Mouse (Mus musculus) lung, adult 2 months (tissue): ENCODE data around the gene Tex11. TPM values are rescaled to one million over a fixed set of nuclear protein-coding genes. Genes with fewer than 3 reads are reported as not detected.

ENCODE experiments used
- DNase-seq: peaks from one replicate; pipeline ENCODE4 v3.0.0; 2022
- H3K4me1 ChIP-seq: fragments of 200-500 bp; 2 replicates; pipeline ENCODE4 v1.6.1; 2011; ENCODE audit warnings: low read length; ENCODE audit not compliant: control insufficient read depth, insufficient read depth
- H3K4me3 ChIP-seq: fragments of 200-500 bp; replicated peaks from 2 replicates; pipeline ENCODE3; 2011; ENCODE audit warnings: low read depth, mild to moderate bottlenecking, control low read depth, low read length; ENCODE audit errors: extremely low read depth
- CTCF ChIP-seq: fragments of 200-500 bp; IDR thresholded peaks from 2 replicates; pipeline ENCODE4 v1.5.1; 2011; ENCODE audit warnings: mild to moderate bottlenecking, low read length, control low read depth; ENCODE audit not compliant: insufficient read depth
- POLR2A ChIP-seq: fragments of 200-500 bp; IDR thresholded peaks from 2 replicates; pipeline ENCODE4 v1.6.1; 2011; ENCODE audit warnings: low read depth, mild to moderate bottlenecking, control low read depth, low read length, borderline replicate concordance; ENCODE audit errors: extremely low read depth
- WGBS: fragments of 180-500 bp; shearing (Covaris S2); methylation state at CpG from one replicate; pipeline ENCODE4 v1.1.7; 2018; 5-methylcytosine and 5-hydroxymethylcytosine counted together
- polyA plus RNA-seq: library from polyadenylated mRNA; depleted of rRNA; stranded (reverse); fragments of >200 nt; gene quantifications from 2 replicates; pipeline ENCODE4 v1.2.3, GENCODE M21; 2012

Gene Tex11
- polyA plus RNA-seq, 1 experiment, result 0.12 TPM

DNA sequence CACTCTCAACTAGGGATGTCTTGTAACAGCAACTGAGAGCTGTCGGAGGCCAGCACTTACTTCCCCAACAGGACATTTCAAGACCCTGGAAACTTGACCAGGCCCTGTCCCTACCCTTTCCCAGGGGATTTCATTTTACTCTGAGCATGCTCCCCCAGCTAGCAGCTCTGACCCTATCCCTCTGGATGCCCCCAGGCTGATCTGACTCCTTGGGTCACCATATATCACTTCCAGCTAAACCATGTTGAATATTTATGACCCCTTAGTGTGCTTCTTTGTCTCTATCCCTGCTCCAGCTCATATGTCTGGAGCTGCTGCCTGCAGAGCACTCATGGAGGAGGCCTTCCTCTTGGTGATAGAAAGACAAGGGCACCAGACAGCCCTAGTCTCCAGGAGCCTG, 238.3 kb downstream of the Tex11 start:
- no peak for DNase-seq
- TF ChIP-seq POLR2A (no peak), CTCF (no peak)
- Histone ChIP-seq H3K4me3 (no peak overlapping the region), H3K4me1 (no peaks in the 10 kb centered on the region)
- WGBS, result 96% methylated on average over 1 of the region's 1 CpGs

DNA sequence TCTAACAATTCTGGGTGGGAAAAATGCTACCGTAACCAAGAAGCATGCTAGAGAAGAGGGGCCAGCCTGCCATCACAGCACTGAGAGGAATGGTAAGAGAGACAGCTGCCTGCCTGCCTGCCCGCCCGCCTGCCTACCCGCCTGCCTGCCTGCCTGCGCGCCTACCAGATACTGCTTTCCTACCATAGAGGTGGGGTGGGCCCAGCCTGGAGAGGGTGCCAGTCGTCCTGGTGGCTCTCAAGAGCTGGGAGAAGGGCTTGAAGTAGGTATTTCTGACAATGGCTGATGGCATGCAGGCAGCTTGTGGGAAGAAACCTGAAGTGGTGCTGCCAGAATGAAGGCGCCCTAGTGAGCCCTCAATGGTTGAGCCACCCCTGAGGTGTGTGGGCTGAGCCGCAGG, 240.8 kb downstream of the Tex11 start:
- DNase-seq, result no peak
- TF ChIP-seq POLR2A (no peak), CTCF (no peak)
- WGBS, result 76% methylated on average over 9 of the region's 9 CpGs

DNA sequence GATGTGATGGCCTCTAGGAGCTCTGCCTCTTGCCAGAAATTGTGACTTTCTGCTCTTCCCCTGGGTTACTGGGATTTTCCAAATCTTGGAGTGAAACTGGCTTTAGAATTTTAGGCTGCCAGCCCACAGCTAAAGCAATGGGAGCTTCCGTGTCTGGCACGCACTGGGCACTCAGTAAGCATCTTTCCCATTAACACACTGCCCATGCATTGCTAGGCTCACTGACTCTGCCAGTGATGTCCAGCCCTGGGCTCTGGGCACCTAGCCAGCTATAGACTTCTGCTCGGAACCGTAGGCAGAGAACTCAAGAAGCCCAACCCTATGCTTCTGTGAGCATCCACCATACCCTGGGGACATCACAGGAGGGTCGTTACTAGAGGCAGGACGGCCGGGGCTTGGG, 243.7 kb downstream of the Tex11 start:
- no peak for TF ChIP-seq CTCF
- no peak for TF ChIP-seq POLR2A
- 80% methylated on average over 7 of the region's 7 CpGs for WGBS
- Histone ChIP-seq H3K4me1 (peaks cover 2% of the 10 kb centered on the region), H3K4me3 (no peak overlapping the region)
- DNase-seq, result no peak

More for the DNA sequence above, 240.8 kb downstream of the Tex11 start:
- Histone ChIP-seq H3K4me3 (no peak overlapping the region), H3K4me1 (no peaks in the 10 kb centered on the region)

DNA sequence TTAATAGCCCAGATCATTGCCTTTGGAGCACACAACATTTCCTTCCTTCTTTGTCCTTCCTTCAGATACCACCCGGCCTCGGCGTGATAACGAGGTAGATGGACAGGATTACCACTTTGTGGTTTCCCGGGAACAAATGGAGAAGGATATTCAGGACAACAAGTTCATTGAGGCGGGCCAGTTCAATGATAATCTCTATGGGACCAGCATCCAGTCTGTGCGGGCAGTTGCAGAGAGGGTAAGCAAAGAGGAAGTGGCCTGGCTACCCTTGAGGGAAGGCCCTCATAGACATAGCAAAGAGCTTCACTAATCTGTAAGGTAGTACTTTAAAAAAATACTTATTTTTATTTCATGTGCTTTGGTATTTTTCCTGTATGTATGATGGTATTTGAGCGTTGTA, 245.3 kb downstream of the Tex11 start:
- WGBS, result 82% methylated on average over 8 of the region's 8 CpGs
- DNase-seq, result no peak
- Histone ChIP-seq H3K4me1 (peaks cover 3% of the 10 kb centered on the region), H3K4me3 (no peak overlapping the region)
- TF ChIP-seq CTCF, result no peak
- TF ChIP-seq POLR2A, result no peak

DNA sequence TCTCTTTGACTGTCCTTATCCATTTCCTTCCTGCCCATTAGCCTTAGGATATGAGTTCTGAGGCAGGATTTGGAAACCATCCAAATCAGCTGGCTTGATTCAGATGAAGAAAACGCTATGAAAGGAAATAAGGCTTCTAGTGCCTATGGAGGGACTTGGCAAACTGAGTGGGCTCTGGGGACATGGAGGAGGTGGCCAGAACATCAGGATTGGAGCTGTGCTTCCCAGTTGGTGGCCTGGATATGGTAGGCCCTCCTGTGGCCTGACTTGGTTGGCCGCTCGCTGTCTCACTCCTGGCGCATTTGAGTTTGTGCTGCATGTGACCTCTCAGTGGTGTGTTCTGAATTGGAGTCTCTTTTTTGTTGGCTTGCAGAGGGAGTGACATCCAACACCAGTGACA, 248.3 kb downstream of the Tex11 start:
- 75% methylated on average over 4 of the region's 4 CpGs for WGBS
- Histone ChIP-seq H3K4me1 (peaks cover 3% of the 10 kb centered on the region), H3K4me3 (no peak overlapping the region)
- TF ChIP-seq CTCF, result no peak
- no peak for TF ChIP-seq POLR2A
- no peak for DNase-seq

DNA sequence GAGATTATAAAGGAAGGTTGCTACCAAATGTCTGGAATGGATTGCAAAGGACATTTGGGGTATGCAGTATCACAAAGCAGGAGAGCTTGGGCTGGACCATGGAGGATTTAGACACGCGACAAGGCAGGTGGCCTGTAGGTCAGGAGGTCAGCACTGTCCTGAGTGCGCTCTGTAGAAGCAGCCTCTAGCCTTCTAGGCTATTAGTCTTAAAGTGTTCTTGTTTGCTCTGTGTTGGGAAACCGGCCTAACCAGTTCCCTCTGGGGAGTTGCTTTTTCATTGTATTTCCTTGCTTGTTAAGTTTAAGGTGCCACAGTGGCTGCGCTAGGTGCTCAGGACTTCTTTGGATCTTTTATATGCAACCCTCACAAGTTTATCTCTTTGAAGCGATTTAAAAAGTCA, 257.4 kb downstream of the Tex11 start:
- no peak overlapping the region for H3K4me3 ChIP-seq
- WGBS, result 64% methylated on average over 6 of the region's 6 CpGs
- TF ChIP-seq POLR2A (no peak), CTCF (no peak)
- peak; percentile 19 for DNase-seq
- peaks cover 2% of the 10 kb centered on the region; the same call in 1 of the 2 replicates for H3K4me1 ChIP-seq

DNA sequence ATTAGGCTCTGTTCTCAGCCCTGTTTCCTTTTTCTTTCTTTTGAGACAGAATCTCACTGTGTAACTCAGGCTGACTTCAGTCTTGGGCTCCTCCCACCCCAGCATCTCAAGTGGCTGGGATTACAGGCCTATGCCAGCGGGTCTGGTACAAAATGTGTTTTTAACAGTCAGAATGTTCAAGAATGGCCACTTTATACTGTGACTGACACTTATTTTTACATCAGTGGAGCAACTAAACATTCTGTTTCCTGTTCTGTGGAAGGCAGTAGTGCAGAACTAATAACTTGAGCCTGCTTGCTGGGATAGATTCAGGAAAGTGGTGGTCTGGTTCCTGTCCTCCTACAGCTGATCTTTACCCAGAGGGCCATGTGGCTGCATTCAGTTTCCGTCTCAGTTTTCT, 258.8 kb downstream of the Tex11 start:
- Histone ChIP-seq H3K4me3 (no peak overlapping the region), H3K4me1 (peaks cover 2% of the 10 kb centered on the region; the same call in 1 of the 2 replicates)
- TF ChIP-seq CTCF (no peak), POLR2A (no peak)
- WGBS, result 58% methylated on average over 2 of the region's 2 CpGs
- no peak for DNase-seq

DNA sequence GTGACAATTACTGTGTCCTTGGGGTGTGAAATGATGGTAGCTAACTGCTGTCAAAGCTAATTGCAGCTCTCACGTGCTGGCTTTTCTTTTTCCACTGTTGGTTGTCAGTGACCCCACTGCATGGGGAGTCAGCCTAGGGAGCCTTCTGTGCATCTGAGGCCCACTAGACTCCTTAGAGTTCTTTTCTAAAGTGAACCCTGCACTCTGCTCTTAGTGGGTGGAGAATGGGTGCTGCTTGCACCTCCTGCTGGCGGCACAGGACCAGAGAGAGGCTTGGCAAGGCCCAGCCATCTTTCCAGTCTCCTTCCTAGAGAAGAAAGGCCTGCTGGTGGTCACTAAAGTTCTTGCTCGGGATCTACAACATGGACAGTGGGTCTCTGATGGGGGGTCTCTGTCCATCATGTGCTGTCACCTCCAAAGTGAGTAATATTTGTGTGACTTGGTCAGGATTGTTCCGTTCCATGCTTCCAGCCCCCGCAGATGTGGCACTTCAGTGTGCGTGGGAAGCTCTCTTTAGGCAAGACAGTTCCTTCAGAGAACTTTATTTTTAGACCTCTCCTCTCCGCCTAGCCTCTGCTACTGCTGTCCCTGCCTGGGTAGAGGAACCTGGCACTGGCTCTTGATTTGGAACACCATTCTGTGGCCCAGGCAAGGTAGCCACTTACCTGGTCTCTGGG, 261.5 kb downstream of the Tex11 start:
- H3K4me3 ChIP-seq, result no peak overlapping the region
- no peak for TF ChIP-seq CTCF
- TF ChIP-seq POLR2A, result no peak
- no peak for DNase-seq
- no peaks in the 10 kb centered on the region; the same call in 1 of the 2 replicates for H3K4me1 ChIP-seq
- WGBS, result 80% methylated on average over 7 of the region's 7 CpGs

DNA sequence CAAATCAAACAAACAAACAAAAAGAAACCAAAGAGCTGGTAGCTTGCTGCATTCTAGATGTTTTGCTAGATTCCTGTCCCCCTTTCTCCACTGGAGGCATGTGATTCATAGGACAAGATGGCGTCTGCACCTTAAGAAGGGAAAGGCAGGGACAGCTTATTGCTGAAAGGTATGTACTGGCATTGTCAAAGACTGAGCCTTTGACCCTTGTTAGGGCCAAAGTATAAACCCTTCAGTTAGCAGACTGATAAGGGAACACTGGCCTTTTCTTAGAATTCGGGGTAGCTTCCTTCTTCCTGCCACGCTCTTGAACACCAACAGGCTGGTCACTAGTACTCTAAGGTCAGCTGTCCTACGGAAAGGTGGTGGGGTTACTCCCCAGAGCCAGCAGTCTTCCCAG, 262.1 kb downstream of the Tex11 start:
- Histone ChIP-seq H3K4me1 (no peaks in the 10 kb centered on the region; the same call in 1 of the 2 replicates), H3K4me3 (no peak overlapping the region)
- TF ChIP-seq POLR2A (no peak), CTCF (no peak)
- DNase-seq, result no peak
- 77% methylated on average over 4 of the region's 4 CpGs for WGBS

DNA sequence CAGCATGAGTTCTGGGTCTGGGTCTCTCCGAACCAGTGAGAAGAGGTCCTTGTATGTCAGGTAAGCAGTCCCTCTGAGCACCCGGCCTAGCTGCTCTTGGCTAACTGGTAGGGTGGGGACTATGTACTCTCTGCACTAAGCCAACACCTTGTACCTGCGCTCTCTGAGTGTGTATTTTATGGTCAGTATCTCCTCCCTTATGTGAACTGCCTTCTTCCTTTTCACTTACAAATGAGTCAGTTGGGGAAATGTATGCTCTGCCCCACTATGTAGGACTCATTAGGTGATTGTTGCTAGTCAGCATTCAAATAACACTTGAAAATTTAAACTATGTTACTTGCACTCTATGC, 262.8 kb downstream of the Tex11 start:
- TF ChIP-seq POLR2A, result no peak
- TF ChIP-seq CTCF, result no peak
- Histone ChIP-seq H3K4me3 (no peak overlapping the region), H3K4me1 (no peaks in the 10 kb centered on the region; the same call in 1 of the 2 replicates)
- 75% methylated on average over 3 of the region's 3 CpGs for WGBS
- DNase-seq, result no peak
